Mouse (Mus musculus) liver, postnatal 0 days (tissue): Measurements from ENCODE around the gene Bcl11b.

Experiments used
- CTCF ChIP-seq: sonication (generic); IDR thresholded peaks from 2 replicates; pipeline ENCODE4 v1.5.1; 2016; ENCODE audit warnings: antibody characterized with exemption, low read depth
- EP300 ChIP-seq: IDR thresholded peaks from 2 replicates; pipeline ENCODE4 v1.6.1; 2016; ENCODE audit warnings: antibody characterized with exemption, low read depth, mild to moderate bottlenecking

- TF ChIP-seq CTCF: no peak
- no peak for TF ChIP-seq EP300
Measured at GRCm38 (mm10) chr12:107950667-107951179, 52.7 kb downstream of the Bcl11b start.
